Mouse (Mus musculus) right cerebral cortex, postnatal 25 days (tissue): ENCODE results near the gene Rab11fip4.

ENCODE experiments used
- DNase-seq: peaks from one replicate; pipeline ENCODE4 v3.0.0; 2022

Gene Rab11fip4

GRCm38 (mm10) chr11:79746552-79747102 is 155.6 kb downstream of the Rab11fip4 start:
- DNase-seq, result no peak
